Mouse (Mus musculus) c-Kit-negative CD71-positive TER-119-positive erythroid progenitor cells, embryonic 14.5 days (primary cell): ENCODE measurements around the gene Ppp1r14b.

Experiments
- DNase-seq: peaks from one replicate; pipeline ENCODE4 v3.0.0-alpha.2; 2013; ENCODE audit warnings: low read depth, low spot score

The Ppp1r14b gene

DNA sequence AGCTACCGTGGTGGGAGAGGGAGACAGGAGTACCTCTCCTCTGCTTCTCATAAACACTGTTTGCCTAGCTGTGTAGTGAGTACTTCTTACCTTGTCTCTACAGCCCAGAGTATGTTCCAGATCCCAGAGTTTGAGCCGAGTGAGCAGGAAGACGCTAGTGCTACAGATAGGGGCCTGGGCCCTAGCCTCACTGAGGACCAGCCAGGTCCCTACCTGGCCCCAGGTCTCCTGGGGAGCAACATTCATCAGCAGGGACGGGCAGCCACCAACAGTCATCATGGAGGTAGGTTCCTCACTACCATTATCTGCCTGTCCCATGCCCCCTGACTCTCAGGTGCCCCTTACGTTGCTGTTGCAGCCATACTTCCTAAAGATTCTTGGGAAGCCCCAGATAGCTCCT lies 32.0 kb upstream of the Ppp1r14b start:
- no peak for DNase-seq

DNA sequence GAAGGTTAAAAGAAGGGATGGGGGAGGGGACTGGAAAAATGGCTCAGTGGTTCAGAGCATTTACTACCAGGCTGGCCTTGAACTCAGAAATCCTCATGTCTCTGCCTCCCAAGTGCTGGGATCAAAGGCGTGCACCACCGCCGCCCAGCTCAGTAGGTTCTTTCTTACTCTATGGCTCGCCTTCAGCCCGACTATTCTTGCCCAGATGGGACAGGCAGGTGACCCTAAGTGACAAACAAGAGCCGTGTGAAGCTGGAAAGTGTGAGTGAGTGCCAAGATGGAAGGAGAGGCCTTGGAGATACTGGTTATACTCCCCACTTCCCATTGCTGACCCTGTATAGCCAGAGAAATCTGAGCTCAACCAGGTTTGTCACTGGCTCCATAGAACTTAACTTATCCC lies 31.1 kb upstream of the Ppp1r14b start:
- DNase-seq = no peak

DNA sequence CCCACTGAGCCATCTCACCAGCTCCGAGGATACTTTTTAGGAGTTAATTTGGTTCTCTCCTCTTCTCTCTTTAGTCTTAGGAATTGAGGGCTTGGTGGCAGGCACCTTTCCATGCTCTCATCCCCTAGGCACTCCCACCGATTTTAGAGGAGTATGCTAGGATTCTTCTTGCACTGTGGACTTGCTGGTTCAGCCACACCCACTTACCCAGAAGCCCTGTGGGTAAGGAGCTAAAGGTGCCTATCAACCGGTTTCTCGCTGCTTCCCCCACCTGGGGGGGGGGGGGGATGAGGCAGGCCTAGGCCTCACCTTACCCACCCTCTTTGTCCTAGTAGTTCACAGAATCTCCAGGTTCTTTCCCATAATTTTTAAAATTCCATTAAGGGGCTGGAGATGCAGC lies 27.0 kb upstream of the Ppp1r14b start:
- no peak for DNase-seq

DNA sequence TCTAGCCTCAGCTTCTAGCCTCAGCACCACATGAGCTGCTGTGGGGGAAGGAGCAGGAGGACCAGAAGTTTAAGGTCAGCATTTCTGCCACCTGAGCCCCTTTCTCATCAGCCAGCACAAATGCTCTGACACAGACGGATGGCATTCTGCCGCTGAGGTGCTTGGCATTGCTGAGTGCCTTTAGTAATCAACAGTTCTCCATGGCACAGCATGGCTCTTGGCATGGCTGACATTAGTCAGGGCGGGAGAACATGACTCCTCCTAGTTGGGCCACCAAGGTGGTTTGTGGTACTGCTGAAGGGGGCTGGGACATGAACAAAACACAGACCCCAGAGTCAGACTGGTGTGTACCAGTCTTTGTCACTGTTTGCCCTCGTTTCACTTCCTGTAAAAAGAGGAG lies 26.6 kb upstream of the Ppp1r14b start:
- DNase-seq = no peak

DNA sequence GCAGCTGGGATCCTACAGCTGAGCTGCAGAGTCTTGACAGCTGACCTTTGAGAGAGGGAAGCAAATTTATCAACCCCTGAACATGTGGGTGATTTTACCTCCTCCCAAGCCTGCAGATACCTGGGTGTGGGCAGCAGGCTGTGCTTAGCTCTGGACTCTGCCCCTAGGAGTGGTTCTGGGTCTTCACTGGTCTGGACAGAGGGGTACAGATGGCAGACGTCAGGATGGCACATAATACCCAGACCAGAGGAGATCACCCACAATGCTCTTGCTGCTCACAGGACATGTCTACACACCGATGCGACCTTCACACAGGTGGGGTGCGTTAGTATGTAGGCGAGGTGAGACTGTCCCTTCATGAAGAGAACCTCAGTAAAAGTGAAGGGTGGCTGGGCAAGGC lies 25.2 kb upstream of the Ppp1r14b start:
- DNase-seq = no peak

GRCm38 (mm10) chr19:6949951-6950350 lies 24.8 kb upstream of the Ppp1r14b start:
- no peak for DNase-seq

DNA sequence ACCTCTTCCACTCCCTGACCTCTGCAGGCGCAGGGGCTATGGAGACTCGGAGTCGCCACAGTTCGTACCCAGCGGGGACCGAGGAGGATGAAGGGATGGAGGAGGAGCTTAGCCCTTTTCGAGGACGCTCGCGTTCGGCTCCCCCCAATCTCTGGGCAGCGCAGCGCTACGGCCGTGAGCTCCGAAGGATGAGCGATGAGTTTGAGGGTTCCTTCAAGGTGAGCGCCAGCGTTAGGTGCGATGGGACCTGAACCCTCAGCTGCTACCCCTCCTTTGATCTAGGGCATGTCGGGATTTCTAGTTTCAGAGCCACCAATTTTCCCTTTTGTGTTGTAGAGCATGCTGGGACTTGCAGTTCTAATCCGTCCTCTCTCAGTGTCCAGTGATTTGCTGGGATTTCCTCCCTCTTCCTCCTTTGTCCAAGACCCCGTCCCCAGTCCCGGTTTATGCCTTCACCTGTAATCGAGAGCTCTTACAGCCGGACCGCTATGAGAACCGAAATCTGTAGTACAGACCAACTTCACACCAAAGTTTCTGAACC lies 24.1 kb upstream of the Ppp1r14b start:
- no peak for DNase-seq

DNA sequence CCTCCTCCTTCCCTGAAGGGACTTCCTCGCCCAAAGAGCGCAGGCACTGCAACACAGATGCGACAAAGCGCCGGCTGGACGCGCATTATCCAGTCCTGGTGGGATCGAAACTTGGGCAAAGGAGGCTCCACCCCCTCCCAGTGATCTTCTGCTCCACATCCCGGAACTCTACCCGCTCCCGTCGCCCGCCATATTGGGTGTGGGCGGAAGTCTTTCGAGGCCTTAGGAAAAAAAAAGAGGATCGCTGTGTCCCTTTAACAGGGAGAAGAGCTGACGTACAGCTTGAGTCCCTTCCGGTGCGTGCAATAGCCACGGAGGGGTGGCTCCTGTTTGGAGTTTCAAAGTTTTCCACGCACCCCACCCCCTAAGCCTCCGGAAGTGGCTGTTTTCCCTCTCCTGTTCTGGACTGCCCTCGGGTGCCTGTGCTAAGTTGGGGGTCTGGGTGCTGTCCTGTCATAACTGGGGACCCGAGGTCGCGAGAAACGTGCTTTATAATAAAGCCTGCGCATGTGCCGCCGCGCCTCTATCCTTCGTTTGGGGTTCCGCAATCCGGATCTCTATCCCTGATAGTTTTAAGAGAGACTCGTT lies 23.3 kb upstream of the Ppp1r14b start:
- DNase-seq = peak; percentile 69

GRCm38 (mm10) chr19:6951994-6952711 lies 22.6 kb upstream of the Ppp1r14b start:
- no peak for DNase-seq

DNA sequence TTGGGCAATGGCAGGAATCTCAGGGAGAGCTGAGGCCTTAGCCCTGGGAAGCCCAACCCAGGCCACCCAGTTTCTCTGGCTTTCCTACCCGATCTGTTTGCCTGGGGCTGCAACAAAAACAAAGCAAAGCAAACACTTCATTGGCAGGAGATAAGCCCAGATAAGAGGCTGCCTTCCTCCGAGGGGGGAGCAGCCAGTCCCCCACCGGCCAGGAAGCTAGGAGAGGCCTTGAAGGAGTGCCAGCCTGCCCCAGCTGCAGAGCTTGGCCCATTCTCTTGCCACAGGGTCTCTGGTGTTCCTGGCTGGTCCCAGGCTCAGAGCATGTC lies 22.1 kb upstream of the Ppp1r14b start:
- DNase-seq = no peak

- DNase-seq = no peak
These were observed 20.7 kb upstream of the Ppp1r14b start for GRCm38 (mm10) chr19:6954046-6954445.

GRCm38 (mm10) chr19:6955424-6955823 lies 19.3 kb upstream of the Ppp1r14b start:
- no peak for DNase-seq

DNA sequence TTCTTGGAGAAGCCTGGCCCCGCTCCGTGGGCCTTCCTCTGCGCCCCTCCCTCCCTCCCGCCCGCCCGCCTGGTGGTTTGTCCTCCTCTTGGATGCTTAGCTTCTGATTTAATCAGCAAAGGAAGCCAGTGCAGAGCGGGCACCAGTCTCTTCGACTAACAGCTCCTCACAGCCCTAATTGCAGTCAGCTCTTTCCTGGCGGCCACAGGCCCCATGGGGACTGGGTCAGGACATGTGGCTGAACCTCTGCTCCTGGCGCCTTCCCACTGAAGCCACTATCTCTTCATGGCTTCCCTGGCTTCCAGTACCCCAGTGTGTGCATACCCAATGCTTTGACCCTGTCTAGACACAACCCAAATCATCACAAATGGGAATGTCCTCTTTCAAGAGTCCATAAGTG lies 18.3 kb upstream of the Ppp1r14b start:
- no peak for DNase-seq

GRCm38 (mm10) chr19:6968491-6969271 lies 6.1 kb upstream of the Ppp1r14b start:
- no peak for DNase-seq

DNA sequence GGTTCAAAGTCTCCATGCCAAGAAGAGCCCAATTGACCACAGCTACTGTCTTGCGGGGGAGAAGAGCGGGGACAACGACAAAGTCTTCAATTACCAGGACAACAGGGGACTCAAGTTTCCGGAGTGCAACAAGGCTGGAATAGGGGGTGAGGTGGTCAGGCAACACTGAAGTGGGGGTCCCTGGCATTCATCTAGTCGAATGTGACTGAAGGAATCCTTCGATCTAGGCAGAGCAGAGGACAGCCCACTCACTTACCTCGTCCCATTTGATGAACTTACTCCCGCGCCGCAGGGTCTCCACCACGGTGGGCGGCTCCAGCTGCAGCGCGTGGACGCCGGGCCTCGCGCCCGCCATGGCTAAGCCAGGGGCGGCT lies 5.5 kb upstream of the Ppp1r14b start:
- no peak for DNase-seq

GRCm38 (mm10) chr19:6969665-6970381 lies 4.9 kb upstream of the Ppp1r14b start:
- no peak for DNase-seq

DNA sequence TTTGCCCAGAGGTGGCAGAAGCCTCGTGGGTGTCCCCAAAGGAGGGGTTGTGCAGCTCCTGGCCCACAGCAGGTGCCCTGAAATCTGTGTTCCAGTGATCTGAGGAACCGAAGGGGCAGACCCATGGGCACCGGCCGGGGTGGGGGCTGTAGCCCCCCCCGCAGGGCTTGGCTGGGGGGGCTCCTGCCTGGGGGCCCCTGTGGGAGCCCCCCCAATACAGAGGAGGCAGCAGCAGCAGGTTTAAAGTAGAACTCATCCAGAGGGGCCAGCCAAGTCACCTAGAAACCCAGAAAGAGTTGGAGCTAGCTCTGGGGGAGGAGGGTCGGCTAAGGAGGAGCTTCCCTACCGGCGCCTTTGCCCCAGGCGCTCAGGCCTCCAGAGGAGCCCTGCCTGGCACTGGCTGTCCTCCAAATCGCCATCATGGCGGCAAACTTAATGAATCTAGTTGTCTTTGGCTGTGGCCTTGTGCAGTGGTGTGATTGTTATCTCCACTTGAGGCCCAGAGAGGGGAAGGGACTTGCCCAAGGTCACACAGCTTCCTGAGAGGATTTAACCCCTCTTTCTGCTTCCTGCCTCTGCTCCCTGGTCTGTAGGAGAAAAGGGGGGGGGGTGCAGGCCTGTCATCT lies 4.2 kb upstream of the Ppp1r14b start:
- no peak for DNase-seq

DNA sequence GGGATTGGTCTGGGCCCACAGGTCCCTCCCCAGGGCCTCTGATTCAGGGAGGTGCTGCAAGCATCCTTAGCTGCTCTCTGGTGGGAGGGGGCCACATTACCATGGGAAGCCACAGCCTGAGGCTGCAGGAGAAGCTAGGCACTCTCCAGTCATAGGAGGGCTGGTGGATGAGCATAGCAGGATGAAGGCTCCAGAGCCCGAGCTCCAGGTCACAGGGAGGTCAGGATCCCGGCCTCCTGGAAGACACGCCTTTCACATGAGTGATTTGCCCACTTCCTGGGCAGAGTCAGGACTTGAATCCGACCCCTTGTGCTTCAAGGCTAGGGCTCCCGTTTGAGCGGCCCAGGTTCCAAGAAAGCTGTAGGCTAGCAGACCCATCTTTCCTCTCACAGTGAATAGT lies 3.1 kb upstream of the Ppp1r14b start:
- DNase-seq = no peak

GRCm38 (mm10) chr19:6972247-6972917 lies 2.4 kb upstream of the Ppp1r14b start:
- no peak for DNase-seq

- DNase-seq = no peak
These were observed 1.1 kb upstream of the Ppp1r14b start for GRCm38 (mm10) chr19:6973581-6974190.
